Mouse (Mus musculus): Measurements from ENCODE around the gene D230025D16Rik. TPM values are rescaled to one million over a fixed set of nuclear protein-coding genes. Genes with fewer than 3 reads are reported as not detected.

D230025D16Rik gene
- polyA plus RNA-seq, 1 experiment, result 26.4 TPM

DNA sequence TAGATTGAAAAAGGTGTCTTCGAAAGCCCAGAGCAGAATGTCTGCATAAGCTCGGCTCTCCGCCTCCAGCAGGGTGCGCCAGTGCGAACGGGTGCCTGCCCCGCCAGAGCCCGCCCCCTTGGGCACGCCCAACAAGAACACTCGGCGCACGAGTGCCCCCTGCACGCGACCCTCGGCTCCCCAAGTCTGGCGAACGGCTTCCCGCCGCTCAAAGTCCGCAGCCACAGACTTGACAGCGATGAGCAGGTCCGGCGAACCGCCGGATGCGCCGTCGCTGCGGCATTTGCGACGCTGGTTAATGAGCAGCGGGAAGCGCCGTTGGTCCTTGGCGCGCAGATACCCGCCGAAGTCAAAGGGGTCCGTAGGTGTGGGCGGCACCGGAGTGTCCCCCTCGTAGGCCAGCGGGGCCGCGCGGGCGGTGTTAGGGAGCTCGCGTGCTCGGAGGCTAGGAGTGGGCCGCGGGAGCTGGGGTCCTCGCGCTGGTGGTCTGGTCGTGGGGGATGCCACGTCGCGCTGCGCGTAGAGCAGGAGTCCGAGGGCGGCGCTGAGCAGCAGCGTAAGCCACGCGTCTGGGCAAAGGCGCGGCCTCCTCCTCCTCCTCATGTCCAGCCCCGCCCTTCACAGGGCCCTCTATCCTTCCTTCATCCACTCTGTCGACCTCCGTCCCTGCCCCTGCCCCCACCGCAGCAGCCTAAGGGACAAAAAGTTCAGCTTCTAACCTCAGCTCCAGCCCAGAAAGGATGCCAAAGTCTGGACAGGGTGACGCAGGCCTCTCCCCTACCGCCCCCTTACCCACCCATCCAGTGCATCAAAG lies 29.4 kb downstream of the D230025D16Rik start:
- peak; percentile 98 for DNase-seq
- under 1% methylated on average over 74 of the region's 74 CpGs for WGBS
- peak overlapping the region; percentile 57 for H3K4me3 ChIP-seq (ENCODE audit: control insufficient read depth, insufficient read depth, low read length)
- peaks cover 4% of the 10 kb centered on the region; the same call in 1 of the 2 replicates for H3K36me3 ChIP-seq (ENCODE audit: control insufficient read depth, insufficient read depth, low read length)
- no peak overlapping the region for H3K27ac ChIP-seq (ENCODE audit: control insufficient read depth, insufficient read depth, low read length)
- H3K4me1 ChIP-seq (replicated peaks; ENCODE audit: control insufficient read depth, insufficient read depth, low read length), result peaks cover 18% of the 10 kb centered on the region
- TF ChIP-seq CTCF (IDR thresholded peaks at IDR 0.05; ENCODE audit: borderline replicate concordance, control insufficient read depth, extremely low read depth, insufficient read depth, low read length, poor library complexity), result peak; percentile 86
- peak; percentile 57; the same call in 1 of the 2 replicates for TF ChIP-seq POLR2A (IDR thresholded peaks at IDR 0.05; ENCODE audit: control insufficient read depth, extremely low read depth, insufficient read depth, low read length, poor library complexity)
- H3K27me3 ChIP-seq (ENCODE audit: control insufficient read depth, insufficient read depth, low read length), result no peaks in the 10 kb centered on the region

DNA sequence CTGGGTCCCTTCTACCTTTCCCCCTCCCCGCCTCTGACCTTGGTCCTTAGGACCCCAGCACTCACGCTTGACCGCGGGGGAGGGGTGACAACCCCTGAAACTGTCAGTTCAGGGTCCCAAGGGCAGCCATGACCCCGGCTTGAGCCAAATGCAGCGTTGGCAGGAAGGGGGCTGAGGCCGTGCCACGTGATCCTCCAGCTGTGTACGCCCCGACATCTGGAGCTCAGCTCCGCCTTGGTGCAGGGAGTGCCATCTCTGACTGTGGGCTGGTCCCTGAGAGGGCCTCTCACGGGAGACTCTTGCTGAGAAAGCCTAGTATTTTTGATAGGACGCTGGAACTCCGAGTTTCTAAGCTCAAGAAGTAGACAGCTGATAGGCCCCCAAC lies 30.0 kb downstream of the D230025D16Rik start, which contains the start of gene B3gnt9:
Gene B3gnt9, minus strand, starts transcription at position 188 of the 385 bp plus-strand sequence.
- DNase-seq, result peak; percentile 76
- Histone ChIP-seq H3K27me3 (ENCODE audit: control insufficient read depth, insufficient read depth, low read length) (no peaks in the 10 kb centered on the region), H3K36me3 (ENCODE audit: control insufficient read depth, insufficient read depth, low read length) (peaks cover 3% of the 10 kb centered on the region; the same call in 1 of the 2 replicates), H3K4me3 (ENCODE audit: control insufficient read depth, insufficient read depth, low read length) (peak within 1 kb of the TSS; percentile 57), H3K27ac (ENCODE audit: control insufficient read depth, insufficient read depth, low read length) (peak within 1 kb of the TSS; percentile 13; the same call in 1 of the 2 replicates), H3K4me1 (replicated peaks; ENCODE audit: control insufficient read depth, insufficient read depth, low read length) (peaks cover 23% of the 10 kb centered on the region)
- TF ChIP-seq POLR2A (IDR thresholded peaks at IDR 0.05; ENCODE audit: control insufficient read depth, extremely low read depth, insufficient read depth, low read length, poor library complexity) (0 out of 2 replicates have a peak, but pooled peaks have one; percentile 19), CTCF (IDR thresholded peaks at IDR 0.05; ENCODE audit: borderline replicate concordance, control insufficient read depth, extremely low read depth, insufficient read depth, low read length, poor library complexity) (no peak)
- 1% methylated on average over 14 of the region's 14 CpGs for WGBS

DNA sequence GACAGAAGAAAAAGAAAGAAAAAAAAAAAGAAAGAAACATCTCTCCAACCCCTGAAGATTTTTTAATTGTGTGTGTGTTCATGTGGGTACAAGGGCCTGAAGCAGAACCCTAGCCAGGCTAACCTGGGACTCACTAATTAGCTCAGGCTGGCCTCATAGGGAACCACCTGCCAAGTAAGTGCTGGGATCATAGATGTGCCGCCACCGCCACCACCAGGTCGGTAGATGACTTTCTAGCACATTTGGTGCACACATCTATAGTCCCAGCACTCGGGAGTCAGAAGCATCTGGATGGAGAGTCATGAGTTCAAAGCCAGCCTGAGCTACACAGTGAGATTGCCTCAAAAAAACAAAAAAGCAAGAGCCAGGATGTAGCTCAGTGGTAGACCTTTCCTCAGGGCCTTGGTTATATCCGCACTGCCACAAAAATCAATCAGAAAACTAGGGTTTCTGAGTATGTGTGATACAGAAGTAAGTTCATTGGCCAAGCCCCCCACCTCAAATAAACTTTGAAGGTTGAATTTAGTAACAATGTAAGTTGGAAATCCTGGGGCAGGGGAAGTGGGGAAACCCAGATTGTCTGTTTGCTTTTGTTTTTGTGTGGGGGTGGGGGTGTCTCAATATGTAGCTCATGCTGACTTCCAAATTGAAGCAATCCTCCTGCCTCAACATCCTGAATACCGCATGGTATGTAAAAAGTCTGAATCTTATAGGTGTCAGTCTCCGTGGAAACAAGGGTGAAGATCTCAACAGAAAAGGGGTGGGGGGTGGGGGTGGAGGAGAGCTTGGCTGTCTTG lies 32.6 kb downstream of the D230025D16Rik start:
- peaks cover 29% of the 10 kb centered on the region for H3K4me1 ChIP-seq (replicated peaks; ENCODE audit: control insufficient read depth, insufficient read depth, low read length)
- no peaks in the 10 kb centered on the region for H3K36me3 ChIP-seq (ENCODE audit: control insufficient read depth, insufficient read depth, low read length)
- no peak for DNase-seq
- H3K4me3 ChIP-seq (ENCODE audit: control insufficient read depth, insufficient read depth, low read length), result no peak overlapping the region
- 92% methylated on average over 7 of the region's 7 CpGs for WGBS
- TF ChIP-seq CTCF (IDR thresholded peaks at IDR 0.05; ENCODE audit: borderline replicate concordance, control insufficient read depth, extremely low read depth, insufficient read depth, low read length, poor library complexity) (no peak), POLR2A (IDR thresholded peaks at IDR 0.05; ENCODE audit: control insufficient read depth, extremely low read depth, insufficient read depth, low read length, poor library complexity) (no peak)
- no peaks in the 10 kb centered on the region for H3K27me3 ChIP-seq (ENCODE audit: control insufficient read depth, insufficient read depth, low read length)
- H3K27ac ChIP-seq (ENCODE audit: control insufficient read depth, insufficient read depth, low read length), result no peak overlapping the region

DNA sequence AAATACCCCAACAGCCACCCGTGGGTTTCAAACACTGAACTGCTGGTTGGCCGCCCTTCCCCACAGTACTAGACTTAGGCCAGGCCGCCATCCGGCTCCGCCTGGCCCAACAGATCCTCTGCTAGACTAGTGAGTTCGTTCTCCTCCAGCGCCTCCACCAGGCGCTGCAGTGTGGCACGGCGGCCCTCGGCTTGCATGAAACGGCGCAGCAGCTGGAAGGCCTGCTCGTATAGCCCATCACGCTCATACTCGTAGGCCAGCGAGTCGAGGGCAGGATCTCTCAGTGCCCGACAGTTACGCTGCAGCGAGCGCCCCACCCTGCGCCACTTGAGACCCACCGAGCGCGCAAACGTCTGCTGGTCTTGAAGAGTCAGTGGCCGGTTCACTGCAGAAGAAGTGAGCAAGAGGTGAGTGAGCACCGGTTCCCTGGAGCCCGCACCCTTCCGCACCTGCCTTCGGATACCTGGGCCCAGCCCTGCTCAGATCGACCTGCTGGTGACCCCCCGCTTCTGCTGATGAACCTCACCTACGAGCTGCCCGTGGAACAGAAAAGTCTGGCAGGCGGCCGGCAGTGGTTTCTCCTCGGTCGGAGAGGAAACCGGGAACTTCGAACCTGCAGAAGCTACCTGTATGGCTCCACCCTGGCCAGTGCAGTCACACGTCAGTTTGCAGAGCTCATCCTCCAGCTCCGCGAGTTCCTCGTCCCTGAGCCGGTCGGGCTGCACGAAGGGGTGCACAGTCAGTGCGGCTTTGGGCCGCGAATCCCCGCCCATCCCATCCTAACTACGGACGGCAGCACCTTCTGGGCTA lies 34.2 kb downstream of the D230025D16Rik start:
- Histone ChIP-seq H3K27ac (ENCODE audit: control insufficient read depth, insufficient read depth, low read length) (no peak overlapping the region), H3K27me3 (ENCODE audit: control insufficient read depth, insufficient read depth, low read length) (no peaks in the 10 kb centered on the region), H3K4me3 (ENCODE audit: control insufficient read depth, insufficient read depth, low read length) (peak overlapping the region; percentile 38), H3K4me1 (replicated peaks; ENCODE audit: control insufficient read depth, insufficient read depth, low read length) (peaks cover 35% of the 10 kb centered on the region), H3K36me3 (ENCODE audit: control insufficient read depth, insufficient read depth, low read length) (no peaks in the 10 kb centered on the region)
- WGBS, result 60% methylated on average over 55 of the region's 55 CpGs
- DNase-seq, result no peak
- TF ChIP-seq POLR2A (IDR thresholded peaks at IDR 0.05; ENCODE audit: control insufficient read depth, extremely low read depth, insufficient read depth, low read length, poor library complexity) (no peak), CTCF (IDR thresholded peaks at IDR 0.05; ENCODE audit: borderline replicate concordance, control insufficient read depth, extremely low read depth, insufficient read depth, low read length, poor library complexity) (no peak)

DNA sequence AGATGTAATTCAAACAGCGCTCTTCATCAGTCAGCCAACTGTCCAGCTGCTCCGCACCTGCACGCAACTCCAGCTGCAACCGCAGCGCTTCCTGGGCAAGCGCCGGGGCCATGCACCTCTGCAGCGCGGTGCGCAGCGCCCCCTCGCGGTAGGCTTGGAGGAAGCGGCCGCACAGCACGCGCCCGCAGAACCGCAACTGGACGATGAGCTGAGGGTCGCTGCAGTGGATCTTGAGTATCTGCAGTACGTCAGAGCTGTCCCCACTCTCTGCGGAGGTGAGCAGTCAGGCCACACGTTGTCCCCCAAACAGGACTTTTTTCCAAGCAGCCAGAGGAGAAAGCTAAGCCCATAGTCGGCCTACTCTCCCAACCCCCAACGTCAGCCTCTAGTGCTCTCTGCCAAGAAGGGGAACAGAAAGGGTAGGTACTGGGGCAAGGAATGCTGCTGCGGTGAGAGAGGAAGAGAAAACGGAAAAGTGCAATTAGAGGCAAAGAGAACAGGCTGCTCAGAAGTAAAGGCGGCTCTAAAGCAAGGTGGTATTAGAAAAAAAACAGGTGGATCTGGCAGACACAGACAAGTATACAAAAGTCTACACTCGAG lies 34.9 kb downstream of the D230025D16Rik start:
- H3K27me3 ChIP-seq (ENCODE audit: control insufficient read depth, insufficient read depth, low read length), result no peaks in the 10 kb centered on the region
- peaks cover 31% of the 10 kb centered on the region for H3K4me1 ChIP-seq (replicated peaks; ENCODE audit: control insufficient read depth, insufficient read depth, low read length)
- H3K4me3 ChIP-seq (ENCODE audit: control insufficient read depth, insufficient read depth, low read length), result peak overlapping the region; percentile 38
- H3K27ac ChIP-seq (ENCODE audit: control insufficient read depth, insufficient read depth, low read length), result no peak overlapping the region
- WGBS, result 1% methylated on average over 30 of the region's 30 CpGs
- DNase-seq, result peak; percentile 75
- no peaks in the 10 kb centered on the region for H3K36me3 ChIP-seq (ENCODE audit: control insufficient read depth, insufficient read depth, low read length)
- peak; percentile 100 for TF ChIP-seq CTCF (IDR thresholded peaks at IDR 0.05; ENCODE audit: borderline replicate concordance, control insufficient read depth, extremely low read depth, insufficient read depth, low read length, poor library complexity)
- TF ChIP-seq POLR2A (IDR thresholded peaks at IDR 0.05; ENCODE audit: control insufficient read depth, extremely low read depth, insufficient read depth, low read length, poor library complexity), result no peak
